Mouse (Mus musculus): Measurements from ENCODE around the gene Gm28042. TPM values are rescaled to one million over a fixed set of nuclear protein-coding genes. Genes with fewer than 3 reads are reported as not detected.

The Gm28042 gene
- polyA plus RNA-seq, 1 experiment, result 0.30 TPM

DNA sequence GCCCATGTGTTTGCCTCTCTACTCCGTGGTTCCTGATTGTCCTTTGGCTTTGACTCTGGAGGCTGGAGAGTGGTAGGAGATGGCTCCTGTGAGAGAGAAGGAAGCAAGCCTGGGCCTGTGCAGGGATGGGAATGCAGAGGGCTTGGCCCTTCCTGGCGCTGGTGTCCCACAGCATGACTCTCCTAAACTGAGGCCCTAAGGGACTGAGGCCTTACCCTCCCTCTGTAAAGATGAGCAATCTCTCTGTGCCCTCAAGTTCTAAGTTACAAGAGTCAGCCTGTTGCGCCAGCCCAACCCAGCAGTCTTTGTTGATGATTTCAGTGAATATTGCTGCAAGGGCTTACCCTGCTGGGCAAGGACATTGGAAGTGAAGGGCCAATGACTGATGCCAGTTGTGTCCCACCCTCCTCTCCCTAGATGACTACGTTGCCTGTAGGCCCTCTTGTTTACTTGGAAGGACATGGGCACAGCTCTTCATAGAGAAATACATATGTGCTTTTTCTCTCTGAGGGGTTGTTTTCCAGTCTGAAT is 19.5 kb upstream of the Gm28042 start:
- no peak for TF ChIP-seq POLR2A (IDR thresholded peaks at IDR 0.05; ENCODE audit: borderline replicate concordance, extremely low read depth, low read depth, low read length)
- no peak for TF ChIP-seq CTCF (IDR thresholded peaks at IDR 0.05; ENCODE audit: insufficient read depth, low read length)
- H3K4me3 ChIP-seq (replicated peaks; ENCODE audit: extremely low read depth, low read depth, low read length), result no peak overlapping the region
- H3K4me1 ChIP-seq (ENCODE audit: control insufficient read depth, insufficient read depth, low read length), result 0 out of 2 replicates have a peak, but pooled peaks cover 3% of the 10 kb centered on the region
- DNase-seq, result no peak
- 61% methylated on average over 4 of the region's 4 CpGs for WGBS

DNA sequence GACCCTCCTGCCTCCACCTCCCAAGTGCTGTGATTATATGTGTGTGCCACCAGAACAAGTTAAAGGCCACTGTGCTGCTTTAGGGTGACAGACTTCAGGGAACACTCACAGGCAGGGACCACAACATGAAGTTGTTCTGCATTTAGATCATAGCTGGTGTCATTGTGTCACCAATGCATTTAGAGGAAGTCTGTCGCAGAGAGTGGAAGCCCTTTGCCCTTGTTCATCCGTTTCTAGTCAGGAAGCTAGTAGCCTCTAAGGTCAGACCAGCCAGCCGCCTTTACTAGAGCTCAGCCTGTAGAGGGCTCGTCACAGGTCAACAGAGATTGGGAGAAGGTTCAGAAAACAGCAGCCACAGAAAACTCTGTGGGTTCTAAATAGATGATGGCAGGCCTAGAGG is 18.6 kb upstream of the Gm28042 start:
- Histone ChIP-seq H3K4me1 (ENCODE audit: control insufficient read depth, insufficient read depth, low read length) (0 out of 2 replicates have a peak, but pooled peaks cover 3% of the 10 kb centered on the region), H3K4me3 (replicated peaks; ENCODE audit: extremely low read depth, low read depth, low read length) (no peak overlapping the region)
- TF ChIP-seq CTCF (IDR thresholded peaks at IDR 0.05; ENCODE audit: insufficient read depth, low read length), result no peak
- TF ChIP-seq POLR2A (IDR thresholded peaks at IDR 0.05; ENCODE audit: borderline replicate concordance, extremely low read depth, low read depth, low read length), result no peak
- DNase-seq, result no peak
- 36% methylated on average over 4 of the region's 4 CpGs for WGBS

DNA sequence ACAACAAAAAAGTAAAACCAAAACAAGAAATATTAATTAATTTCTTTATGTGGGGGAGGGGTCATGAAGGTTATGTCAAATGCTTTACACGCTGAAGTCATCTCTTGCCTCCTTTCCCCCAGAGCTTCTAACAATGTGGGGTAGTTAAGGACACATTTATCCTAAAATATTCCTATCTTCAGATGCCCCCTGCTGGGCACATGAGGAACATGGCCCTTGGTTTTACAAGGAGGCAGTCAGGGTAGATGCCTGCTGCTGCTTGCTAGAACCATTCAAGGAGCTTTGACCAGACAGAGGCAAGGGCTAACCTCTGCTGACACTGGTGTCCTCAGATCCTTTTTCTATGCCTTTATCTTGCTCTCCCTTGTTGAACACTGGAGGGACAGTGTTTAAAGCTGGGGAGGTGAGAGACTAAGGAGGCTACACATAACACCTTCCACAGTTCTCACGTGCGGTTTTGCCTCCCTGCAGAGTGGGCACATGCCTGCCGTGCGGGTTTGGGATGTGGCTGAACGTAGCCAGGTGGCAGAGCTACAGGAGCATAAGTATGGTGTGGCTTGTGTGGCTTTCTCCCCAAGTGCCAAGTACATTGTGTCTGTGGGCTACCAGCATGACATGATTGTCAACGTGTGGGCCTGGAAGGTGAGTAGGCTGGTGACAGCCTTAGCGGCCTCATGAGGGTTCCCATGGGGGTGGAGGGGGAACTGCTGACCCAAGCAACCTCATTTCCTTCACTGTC is 15.7 kb upstream of the Gm28042 start:
- TF ChIP-seq POLR2A (IDR thresholded peaks at IDR 0.05; ENCODE audit: borderline replicate concordance, extremely low read depth, low read depth, low read length) (no peak), CTCF (IDR thresholded peaks at IDR 0.05; ENCODE audit: insufficient read depth, low read length) (peak; percentile 62)
- Histone ChIP-seq H3K4me3 (replicated peaks; ENCODE audit: extremely low read depth, low read depth, low read length) (no peak overlapping the region), H3K4me1 (ENCODE audit: control insufficient read depth, insufficient read depth, low read length) (0 out of 2 replicates have a peak, but pooled peaks cover 3% of the 10 kb centered on the region)
- 75% methylated on average over 8 of the region's 8 CpGs for WGBS
- peak; percentile 51 for DNase-seq

DNA sequence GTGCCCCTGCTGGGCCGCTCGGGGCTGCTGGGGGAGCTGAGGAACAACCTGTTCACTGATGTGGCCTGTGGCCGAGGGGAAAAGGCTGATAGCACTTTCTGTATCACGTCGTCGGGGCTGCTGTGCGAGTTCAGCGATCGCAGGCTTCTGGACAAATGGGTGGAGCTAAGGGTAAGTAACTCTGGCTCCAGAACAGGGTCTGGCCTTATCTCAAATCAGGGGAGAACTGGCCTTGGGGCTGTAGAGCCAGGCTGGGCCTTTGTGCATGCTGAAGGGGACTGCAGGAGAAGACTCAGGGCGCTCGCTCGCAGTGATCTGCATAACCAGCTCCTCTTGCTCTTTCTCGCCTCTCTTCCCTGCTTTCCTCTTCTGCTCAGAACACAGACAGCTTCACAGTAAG is 14.4 kb upstream of the Gm28042 start:
- no peak overlapping the region for H3K4me3 ChIP-seq (replicated peaks; ENCODE audit: extremely low read depth, low read depth, low read length)
- WGBS, result 82% methylated on average over 13 of the region's 13 CpGs
- TF ChIP-seq CTCF (IDR thresholded peaks at IDR 0.05; ENCODE audit: insufficient read depth, low read length) (no peak), POLR2A (IDR thresholded peaks at IDR 0.05; ENCODE audit: borderline replicate concordance, extremely low read depth, low read depth, low read length) (no peak)
- no peak for DNase-seq
- H3K4me1 ChIP-seq (ENCODE audit: control insufficient read depth, insufficient read depth, low read length), result 0 out of 2 replicates have a peak, but pooled peaks cover 3% of the 10 kb centered on the region

DNA sequence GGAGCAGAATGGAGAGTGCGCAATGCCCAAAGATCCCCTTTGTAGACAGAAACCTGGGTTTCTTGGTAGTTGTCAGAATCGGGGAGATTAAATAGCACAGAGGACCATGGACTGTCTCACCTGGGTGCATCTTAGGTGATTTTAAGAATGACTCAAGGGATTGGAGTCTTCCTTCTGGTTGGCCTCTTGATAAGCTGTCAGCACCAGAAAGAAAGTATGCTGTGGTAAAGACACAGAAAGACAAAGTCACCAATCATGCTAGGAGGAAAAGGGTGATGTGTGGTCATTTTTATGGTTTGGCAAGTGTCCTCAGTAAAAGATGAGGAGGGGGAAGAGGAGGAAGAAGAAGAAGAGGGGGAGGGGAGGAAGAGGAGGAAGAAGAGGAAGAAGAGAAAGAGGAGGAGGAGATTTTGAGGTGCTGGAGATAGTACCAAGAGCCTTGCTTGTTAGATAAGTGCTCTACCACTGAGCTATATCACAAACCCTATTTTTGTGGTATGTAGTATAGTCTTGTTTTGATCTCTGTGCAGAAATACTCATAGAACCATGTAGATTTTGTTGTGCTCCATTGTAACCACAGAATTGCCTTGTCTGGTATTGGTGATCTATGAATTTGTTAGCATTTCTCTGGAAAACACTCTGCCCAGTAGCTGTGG is 13.3 kb upstream of the Gm28042 start:
- 94% methylated on average over 2 of the region's 2 CpGs for WGBS
- Histone ChIP-seq H3K4me1 (ENCODE audit: control insufficient read depth, insufficient read depth, low read length) (no peaks in the 10 kb centered on the region), H3K4me3 (replicated peaks; ENCODE audit: extremely low read depth, low read depth, low read length) (no peak overlapping the region)
- no peak for DNase-seq
- TF ChIP-seq CTCF (IDR thresholded peaks at IDR 0.05; ENCODE audit: insufficient read depth, low read length) (no peak), POLR2A (IDR thresholded peaks at IDR 0.05; ENCODE audit: borderline replicate concordance, extremely low read depth, low read depth, low read length) (no peak)

DNA sequence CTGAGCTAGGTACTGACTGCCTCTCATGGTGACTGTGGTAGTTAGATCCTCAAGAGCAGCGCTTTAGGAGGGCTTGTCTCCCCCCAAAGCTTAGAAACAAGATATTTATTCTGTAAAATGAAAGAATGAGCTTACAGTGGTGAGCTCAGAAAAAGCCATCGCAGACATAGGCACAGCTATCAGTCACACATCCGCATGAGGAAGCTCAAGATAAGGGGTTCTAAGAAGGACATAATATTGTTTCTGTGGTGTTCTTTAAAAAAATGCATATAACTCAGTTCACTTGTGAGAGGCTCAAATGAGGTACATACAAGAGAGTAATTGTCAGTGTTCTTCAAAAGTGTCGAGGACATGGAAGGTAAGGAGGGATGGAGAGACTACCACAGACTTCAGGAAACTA is 11.4 kb upstream of the Gm28042 start:
- TF ChIP-seq POLR2A (IDR thresholded peaks at IDR 0.05; ENCODE audit: borderline replicate concordance, extremely low read depth, low read depth, low read length), result no peak
- TF ChIP-seq CTCF (IDR thresholded peaks at IDR 0.05; ENCODE audit: insufficient read depth, low read length), result no peak
- no peaks in the 10 kb centered on the region for H3K4me1 ChIP-seq (ENCODE audit: control insufficient read depth, insufficient read depth, low read length)
- no peak overlapping the region for H3K4me3 ChIP-seq (replicated peaks; ENCODE audit: extremely low read depth, low read depth, low read length)
- WGBS, result 93% methylated on average over 4 of the region's 4 CpGs
- DNase-seq, result no peak

DNA sequence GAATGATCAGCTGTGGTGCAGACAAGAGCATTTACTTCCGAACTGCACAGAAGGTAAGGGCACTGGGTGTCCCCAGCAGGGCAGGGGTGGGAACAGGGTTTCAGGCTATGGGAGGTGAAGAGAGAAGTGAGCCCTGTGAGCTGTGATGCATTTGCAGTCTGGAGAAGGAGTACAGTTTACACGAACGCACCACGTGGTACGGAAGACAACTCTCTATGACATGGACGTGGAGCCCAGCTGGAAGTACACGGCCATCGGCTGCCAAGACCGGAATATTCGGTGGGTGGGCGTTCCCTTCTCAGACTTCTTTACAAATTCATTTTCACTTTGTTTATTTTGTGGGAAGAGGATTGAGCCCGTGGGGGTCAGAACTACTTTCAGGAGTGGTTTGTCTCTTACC is 9.7 kb upstream of the Gm28042 start:
- no peak for DNase-seq
- Histone ChIP-seq H3K4me1 (ENCODE audit: control insufficient read depth, insufficient read depth, low read length) (no peaks in the 10 kb centered on the region), H3K4me3 (replicated peaks; ENCODE audit: extremely low read depth, low read depth, low read length) (no peak overlapping the region)
- TF ChIP-seq POLR2A (IDR thresholded peaks at IDR 0.05; ENCODE audit: borderline replicate concordance, extremely low read depth, low read depth, low read length), result no peak
- no peak for TF ChIP-seq CTCF (IDR thresholded peaks at IDR 0.05; ENCODE audit: insufficient read depth, low read length)
- 79% methylated on average over 12 of the region's 12 CpGs for WGBS

DNA sequence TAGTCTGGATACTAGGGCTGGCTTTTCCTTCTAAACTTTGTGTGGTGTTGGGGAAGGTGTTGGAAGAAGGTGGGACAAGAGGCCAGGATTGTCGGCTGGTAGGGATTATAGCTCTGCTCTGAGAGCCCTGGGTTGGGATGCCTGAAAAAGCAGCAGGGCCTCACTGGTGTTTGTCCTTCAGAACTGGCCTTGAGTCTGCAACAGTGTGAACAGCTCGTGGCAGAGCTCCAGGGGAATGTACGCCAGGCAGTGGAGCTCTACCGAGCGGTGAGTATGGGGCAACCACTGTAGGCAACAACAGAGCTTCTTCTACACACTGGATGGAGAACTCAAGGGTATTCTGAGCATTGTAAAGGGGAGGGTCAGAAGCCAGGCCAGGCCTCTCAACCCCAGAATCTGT is 3.0 kb upstream of the Gm28042 start:
- no peak for DNase-seq
- 85% methylated on average over 5 of the region's 5 CpGs for WGBS
- Histone ChIP-seq H3K4me3 (replicated peaks; ENCODE audit: extremely low read depth, low read depth, low read length) (no peak overlapping the region), H3K4me1 (ENCODE audit: control insufficient read depth, insufficient read depth, low read length) (peaks cover 8% of the 10 kb centered on the region)
- TF ChIP-seq POLR2A (IDR thresholded peaks at IDR 0.05; ENCODE audit: borderline replicate concordance, extremely low read depth, low read depth, low read length), result no peak
- no peak for TF ChIP-seq CTCF (IDR thresholded peaks at IDR 0.05; ENCODE audit: insufficient read depth, low read length)

DNA sequence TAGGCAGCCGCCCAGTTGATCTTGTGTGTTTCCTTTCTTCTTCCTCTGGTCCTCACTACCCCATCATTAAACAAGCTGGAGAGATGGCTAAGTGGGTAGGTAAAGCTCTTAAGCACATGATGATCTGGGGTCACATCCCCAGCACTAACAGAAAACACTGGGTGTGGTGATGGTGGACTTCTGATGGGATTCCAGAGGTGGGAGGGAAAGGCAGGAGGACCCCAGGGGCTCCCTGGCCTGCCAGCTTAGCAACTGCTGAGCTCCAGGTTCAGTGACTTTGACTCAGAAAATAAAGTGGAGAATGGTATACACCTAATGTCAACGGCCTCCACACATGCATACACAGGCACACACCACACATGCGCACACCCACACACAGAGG is 648 bp downstream of the Gm28042 start:
- Histone ChIP-seq H3K4me1 (ENCODE audit: control insufficient read depth, insufficient read depth, low read length) (peaks cover 8% of the 10 kb centered on the region), H3K4me3 (replicated peaks; ENCODE audit: extremely low read depth, low read depth, low read length) (peak overlapping the region; percentile 88)
- no peak for TF ChIP-seq CTCF (IDR thresholded peaks at IDR 0.05; ENCODE audit: insufficient read depth, low read length)
- TF ChIP-seq POLR2A (IDR thresholded peaks at IDR 0.05; ENCODE audit: borderline replicate concordance, extremely low read depth, low read depth, low read length), result no peak
- WGBS, result 38% methylated on average over 3 of the region's 3 CpGs
- no peak for DNase-seq
